Mouse (Mus musculus) embryonic facial prominence, embryonic 12.5 days (tissue): Measurements from ENCODE around the gene 1110059E24Rik. TPM values are rescaled to one million over a fixed set of nuclear protein-coding genes. Genes with fewer than 3 reads are reported as not detected.
A peak's percentile ranks its signal among the peaks of the same experiment; 100 is the strongest.

Experiments used
- ATAC-seq: fragments of 200-750 bp; cut with Nextera tagmentation; 2 replicates; pipeline ENCODE4 v1.8.0; 2017; ENCODE audit not compliant: insufficient number of reproducible peaks, insufficient read depth, low FRiP score, low TSS enrichment
- H3K27ac ChIP-seq: fragments of 300-500 bp; sonication (generic); 2 replicates; pipeline ENCODE4 v1.5.1; 2016; ENCODE audit warnings: mild to moderate bottlenecking
- H3K27me3 ChIP-seq: fragments of 300-500 bp; sonication (generic); 2 replicates; pipeline ENCODE4 v1.6.1; 2016; ENCODE audit warnings: mild to moderate bottlenecking, moderate library complexity
- H3K36me3 ChIP-seq: fragments of 300-500 bp; sonication (generic); 2 replicates; pipeline ENCODE4 v1.6.1; 2016; ENCODE audit warnings: mild to moderate bottlenecking
- H3K4me1 ChIP-seq: fragments of 300-500 bp; sonication (generic); 2 replicates; pipeline ENCODE4 v1.6.1; 2016
- H3K4me2 ChIP-seq: fragments of 300-500 bp; sonication (generic); replicated peaks from 2 replicates; pipeline ENCODE4 v1.6.1; 2016; ENCODE audit warnings: mild to moderate bottlenecking, moderate library complexity
- H3K4me3 ChIP-seq: fragments of 300-500 bp; sonication (generic); 2 replicates; pipeline ENCODE4 v1.5.1; 2016; ENCODE audit warnings: mild to moderate bottlenecking
- H3K9ac ChIP-seq: fragments of 300-500 bp; sonication (generic); 2 replicates; pipeline ENCODE4 v1.6.1; 2016; ENCODE audit warnings: mild to moderate bottlenecking, moderate library complexity
- H3K9me3 ChIP-seq: fragments of 300-500 bp; sonication (generic); 2 replicates; pipeline ENCODE4 v1.6.1; 2016; ENCODE audit warnings: mild to moderate bottlenecking, moderate library complexity
- WGBS: fragments of 180-500 bp; shearing (Covaris S2); methylation state at CpG from one replicate; pipeline ENCODE4 v1.1.7; 2016; 5-methylcytosine and 5-hydroxymethylcytosine counted together
- polyA plus RNA-seq: library from polyadenylated mRNA; unstranded; fragments of >200 nt; fragmentation: Nextera tagmentation; extraction: Ambion mirVana; gene quantifications from 2 replicates; pipeline ENCODE4 v1.2.1, GENCODE M21; 2016

The 1110059E24Rik gene
- polyA plus RNA-seq, 1 experiment from 2014 or later, result 55.3 TPM

- H3K27ac ChIP-seq, result no peak overlapping the region
- no peak for ATAC-seq
- no peak overlapping the region for H3K4me3 ChIP-seq
- no peak overlapping the region for H3K4me2 ChIP-seq
- H3K4me1 ChIP-seq, result no peaks in the 10 kb centered on the region
- WGBS, result 79% methylated on average over 3 of the region's 3 CpGs
- H3K9me3 ChIP-seq, result no peaks in the 10 kb centered on the region
- H3K27me3 ChIP-seq, result no peaks in the 10 kb centered on the region
- no peaks in the 10 kb centered on the region for H3K36me3 ChIP-seq
- H3K9ac ChIP-seq, result no peak overlapping the region
These were observed 84.1 kb downstream of the 1110059E24Rik start for GRCm38 (mm10) chr19:21568528-21569185.

DNA sequence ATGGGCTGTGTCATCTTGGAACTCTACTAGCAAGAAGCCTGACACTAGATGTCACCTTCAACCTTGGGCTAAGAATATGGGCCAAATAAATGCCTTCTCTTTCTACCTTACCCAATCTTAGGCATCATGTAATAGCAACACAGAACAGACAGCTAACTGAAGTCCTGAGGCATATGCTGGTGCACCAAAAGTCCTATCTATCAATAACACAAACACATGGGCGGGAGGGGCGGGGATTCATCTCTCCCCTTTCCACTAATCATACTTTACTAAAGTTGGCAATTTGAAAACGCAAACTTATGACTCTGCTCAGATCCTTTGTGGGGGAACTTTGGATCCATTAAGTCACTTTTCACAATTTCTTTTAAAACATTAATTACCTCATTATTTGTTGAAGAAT, 84.8 kb downstream of the 1110059E24Rik start:
- Histone ChIP-seq H3K9ac (no peak overlapping the region), H3K9me3 (no peaks in the 10 kb centered on the region), H3K27me3 (no peaks in the 10 kb centered on the region), H3K36me3 (no peaks in the 10 kb centered on the region), H3K27ac (no peak overlapping the region), H3K4me1 (no peaks in the 10 kb centered on the region), H3K4me3 (no peak overlapping the region), H3K4me2 (no peak overlapping the region)
- no peak for ATAC-seq
- WGBS, result 96% methylated on average over 3 of the region's 3 CpGs

GRCm38 (mm10) chr19:21566484-21566883, 86.3 kb downstream of the 1110059E24Rik start:
- Histone ChIP-seq H3K4me3 (no peak overlapping the region), H3K4me2 (no peak overlapping the region), H3K4me1 (no peaks in the 10 kb centered on the region), H3K27me3 (no peaks in the 10 kb centered on the region), H3K27ac (no peak overlapping the region), H3K9ac (no peak overlapping the region), H3K36me3 (no peaks in the 10 kb centered on the region), H3K9me3 (no peaks in the 10 kb centered on the region)
- WGBS, result 85% methylated on average over 5 of the region's 5 CpGs
- ATAC-seq, result no peak

DNA sequence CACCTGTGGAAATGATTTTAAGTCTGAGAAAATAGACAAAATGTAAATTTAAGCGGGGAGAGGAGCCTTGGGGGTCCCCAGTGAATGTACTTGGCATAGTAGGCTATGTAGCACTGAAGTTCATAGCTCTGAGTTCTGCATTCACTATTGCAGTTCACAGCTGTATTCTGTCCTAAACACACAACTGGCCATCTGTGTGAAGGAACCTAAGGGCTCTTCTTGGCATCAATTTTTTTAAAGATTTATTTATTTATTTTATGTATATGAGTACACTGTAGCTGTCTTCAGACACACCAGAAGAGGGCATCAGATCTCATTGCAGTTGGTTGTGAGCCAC, 88.3 kb downstream of the 1110059E24Rik start:
- no peaks in the 10 kb centered on the region for H3K36me3 ChIP-seq
- 0% methylated on average over 1 of the region's 1 CpGs for WGBS
- H3K27ac ChIP-seq, result no peak overlapping the region
- no peaks in the 10 kb centered on the region for H3K9me3 ChIP-seq
- no peaks in the 10 kb centered on the region for H3K27me3 ChIP-seq
- no peak overlapping the region for H3K4me3 ChIP-seq
- H3K9ac ChIP-seq, result no peak overlapping the region
- ATAC-seq, result 0 out of 2 replicates have a peak, but pooled peaks have one; percentile 58
- H3K4me1 ChIP-seq, result no peaks in the 10 kb centered on the region
- no peak overlapping the region for H3K4me2 ChIP-seq

DNA sequence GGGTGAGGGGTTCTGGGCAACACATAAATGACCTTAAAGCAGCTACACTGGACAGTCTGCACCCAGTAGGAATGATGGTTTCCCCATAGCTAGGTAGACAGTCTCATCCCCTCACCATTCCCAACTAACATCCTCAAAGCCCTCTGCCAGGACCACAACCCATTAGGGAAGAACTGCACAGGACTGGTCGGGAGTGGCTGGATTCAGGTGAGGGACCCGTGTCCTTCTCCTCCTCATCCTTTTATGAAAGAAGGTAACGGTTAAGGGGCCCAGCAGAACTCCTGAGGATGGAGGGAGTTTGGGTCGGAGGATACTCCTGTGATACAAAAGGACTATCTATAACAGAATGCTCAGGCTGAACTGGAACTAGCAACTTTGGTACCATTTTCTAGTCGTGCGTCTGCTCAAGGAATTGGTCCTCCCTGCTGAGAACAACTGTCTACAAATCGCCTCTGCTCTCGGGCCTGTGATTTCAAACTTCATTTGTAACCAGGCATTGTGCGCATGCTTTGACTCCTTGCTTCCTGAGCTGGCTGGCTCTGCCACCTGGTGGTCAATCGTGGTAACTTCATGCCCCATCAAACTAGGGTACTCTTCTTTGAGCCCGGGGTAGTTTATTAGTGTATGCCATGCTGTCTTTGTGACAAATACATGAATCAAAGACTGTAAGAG, 88.9 kb downstream of the 1110059E24Rik start:
- Histone ChIP-seq H3K36me3 (no peaks in the 10 kb centered on the region), H3K4me1 (no peaks in the 10 kb centered on the region), H3K4me2 (no peak overlapping the region), H3K9me3 (no peaks in the 10 kb centered on the region), H3K27ac (no peak overlapping the region), H3K27me3 (no peaks in the 10 kb centered on the region), H3K4me3 (no peak overlapping the region), H3K9ac (no peak overlapping the region)
- WGBS, result 29% methylated on average over 11 of the region's 11 CpGs
- peak; percentile 38; the same call in 1 of the 2 replicates for ATAC-seq

DNA sequence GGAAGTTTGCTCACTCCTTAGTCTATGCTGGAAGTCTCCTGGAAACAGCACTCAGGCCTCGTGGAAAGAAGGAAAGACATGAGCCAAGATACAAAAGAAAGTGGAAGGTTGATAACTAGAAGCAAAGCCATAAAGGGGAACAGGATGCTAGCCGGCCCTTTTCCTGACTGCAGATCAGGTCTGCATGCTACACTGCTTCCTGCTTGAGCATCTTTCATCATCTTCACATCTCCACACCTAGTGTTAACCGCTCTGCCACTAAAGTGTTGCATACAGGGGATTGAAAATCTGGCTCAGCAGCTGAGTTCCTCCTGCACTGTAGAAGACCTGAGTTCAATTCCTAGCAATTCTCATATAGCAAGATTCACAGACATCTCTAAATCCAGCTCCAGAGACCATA, 89.8 kb downstream of the 1110059E24Rik start:
- Histone ChIP-seq H3K4me2 (no peak overlapping the region), H3K27ac (no peak overlapping the region), H3K36me3 (no peaks in the 10 kb centered on the region), H3K4me3 (no peak overlapping the region), H3K9me3 (no peaks in the 10 kb centered on the region), H3K4me1 (no peaks in the 10 kb centered on the region), H3K9ac (no peak overlapping the region), H3K27me3 (no peaks in the 10 kb centered on the region)
- no peak for ATAC-seq
- WGBS, result 80% methylated on average over 3 of the region's 3 CpGs

- Histone ChIP-seq H3K4me2 (no peak overlapping the region), H3K27me3 (no peaks in the 10 kb centered on the region), H3K4me3 (no peak overlapping the region), H3K4me1 (no peaks in the 10 kb centered on the region), H3K36me3 (no peaks in the 10 kb centered on the region), H3K27ac (no peak overlapping the region), H3K9ac (no peak overlapping the region), H3K9me3 (no peaks in the 10 kb centered on the region)
- no peak for ATAC-seq
- WGBS, result 83% methylated on average over 9 of the region's 9 CpGs
These were observed 100.0 kb downstream of the 1110059E24Rik start for GRCm38 (mm10) chr19:21552801-21553200.

DNA sequence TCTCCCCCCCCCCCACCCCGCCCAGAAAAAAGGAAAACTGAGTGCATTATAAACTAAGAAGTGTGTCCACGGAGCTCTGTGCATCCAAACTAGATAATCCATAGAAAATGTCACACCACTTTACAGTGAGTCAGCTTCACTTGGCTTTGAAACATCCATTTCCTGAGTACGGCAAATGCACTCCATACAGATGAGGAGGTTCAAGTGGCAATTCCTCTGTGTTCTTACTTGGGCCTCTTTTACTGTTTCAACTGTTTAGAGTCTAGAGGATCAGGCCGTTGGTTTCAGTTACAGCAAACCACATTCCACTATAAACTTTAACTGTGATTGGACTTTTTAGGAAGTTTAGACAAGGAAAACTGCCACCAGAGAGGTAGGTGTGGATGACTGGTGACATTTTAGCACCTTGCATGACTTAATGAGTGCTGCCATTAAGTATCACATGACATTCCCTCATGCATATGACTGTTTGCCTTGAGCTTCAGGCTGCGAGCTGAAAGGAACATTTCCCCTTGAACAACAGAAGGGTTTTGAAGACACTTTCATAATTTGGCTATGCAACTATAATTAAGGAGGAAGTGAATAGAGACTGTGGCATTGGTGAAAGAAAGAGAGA, 100.7 kb downstream of the 1110059E24Rik start:
- no peaks in the 10 kb centered on the region for H3K36me3 ChIP-seq
- H3K9ac ChIP-seq, result no peak overlapping the region
- H3K4me1 ChIP-seq, result no peaks in the 10 kb centered on the region
- no peaks in the 10 kb centered on the region for H3K9me3 ChIP-seq
- no peaks in the 10 kb centered on the region for H3K27me3 ChIP-seq
- WGBS, result 69% methylated on average over 5 of the region's 5 CpGs
- ATAC-seq, result no peak
- no peak overlapping the region for H3K4me2 ChIP-seq
- no peak overlapping the region for H3K27ac ChIP-seq
- H3K4me3 ChIP-seq, result no peak overlapping the region

- no peak overlapping the region for H3K27ac ChIP-seq
- H3K4me2 ChIP-seq, result no peak overlapping the region
- H3K9me3 ChIP-seq, result no peaks in the 10 kb centered on the region
- 96% methylated on average over 3 of the region's 3 CpGs for WGBS
- no peaks in the 10 kb centered on the region for H3K4me1 ChIP-seq
- no peaks in the 10 kb centered on the region for H3K27me3 ChIP-seq
- ATAC-seq, result no peak
- no peak overlapping the region for H3K4me3 ChIP-seq
- no peak overlapping the region for H3K9ac ChIP-seq
- no peaks in the 10 kb centered on the region for H3K36me3 ChIP-seq
These were observed 103.1 kb downstream of the 1110059E24Rik start for GRCm38 (mm10) chr19:21549713-21550112.

DNA sequence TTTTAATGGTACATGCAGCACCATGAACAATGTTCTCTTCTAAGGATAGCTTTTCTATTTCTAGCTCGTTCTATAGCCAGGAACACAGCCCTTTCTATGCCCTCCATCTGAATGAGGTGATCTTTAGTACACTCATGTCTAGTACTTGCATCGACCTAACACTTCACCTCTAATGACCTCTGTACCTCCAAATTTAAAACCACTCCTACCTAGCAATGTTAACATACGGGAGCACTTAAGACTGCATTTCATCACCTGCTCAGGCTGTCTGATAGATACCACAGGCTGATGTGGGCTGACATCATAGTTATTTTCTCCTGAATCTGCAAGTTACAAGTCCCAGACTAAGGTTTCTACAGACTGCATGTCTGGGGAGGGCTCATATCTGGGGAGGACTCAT, 103.8 kb downstream of the 1110059E24Rik start:
- Histone ChIP-seq H3K9me3 (no peaks in the 10 kb centered on the region), H3K4me2 (no peak overlapping the region), H3K27me3 (no peaks in the 10 kb centered on the region), H3K36me3 (no peaks in the 10 kb centered on the region), H3K9ac (no peak overlapping the region), H3K4me1 (no peaks in the 10 kb centered on the region), H3K4me3 (no peak overlapping the region), H3K27ac (no peak overlapping the region)
- ATAC-seq, result no peak
- WGBS, result 74% methylated on average over 3 of the region's 3 CpGs

DNA sequence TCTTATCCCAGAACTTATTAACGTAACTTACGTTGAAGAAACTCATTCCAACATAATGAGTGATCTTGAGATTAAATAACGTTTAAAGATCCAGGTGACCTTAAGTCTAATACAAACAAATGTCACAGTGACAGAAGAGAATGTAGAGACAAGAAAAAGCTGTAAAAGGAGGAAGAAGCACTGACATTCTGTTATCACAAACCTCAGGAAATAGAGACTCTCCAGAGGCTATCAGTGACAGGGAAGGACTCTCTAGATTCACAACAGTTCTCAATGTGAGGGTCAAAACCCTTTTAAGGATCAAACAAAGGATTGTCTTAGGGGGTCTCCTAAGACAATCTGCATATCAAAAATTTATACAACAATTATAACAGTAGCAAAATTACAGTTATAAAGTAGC, 115.7 kb downstream of the 1110059E24Rik start:
- Histone ChIP-seq H3K27me3 (no peaks in the 10 kb centered on the region), H3K27ac (no peak overlapping the region), H3K9me3 (no peaks in the 10 kb centered on the region), H3K4me1 (no peaks in the 10 kb centered on the region), H3K9ac (no peak overlapping the region), H3K36me3 (no peaks in the 10 kb centered on the region), H3K4me2 (no peak overlapping the region), H3K4me3 (no peak overlapping the region)
- WGBS, result 66% methylated on average over 3 of the region's 3 CpGs
- ATAC-seq, result no peak
